Mouse (Mus musculus) cerebellum, adult 18-20 months (tissue): ENCODE measurements at regions not wholly inside any gene's neighbourhood (a gene's known extent, or its start where the extent isn't known, plus 50 kb on each side); places are given as distances from the start of the nearest gene placed in this dataset.

Source experiments
- DNase-seq, 2 experiments: peaks; one replicate each; pipeline ENCODE4 v3.0.0; 2021

DNA sequence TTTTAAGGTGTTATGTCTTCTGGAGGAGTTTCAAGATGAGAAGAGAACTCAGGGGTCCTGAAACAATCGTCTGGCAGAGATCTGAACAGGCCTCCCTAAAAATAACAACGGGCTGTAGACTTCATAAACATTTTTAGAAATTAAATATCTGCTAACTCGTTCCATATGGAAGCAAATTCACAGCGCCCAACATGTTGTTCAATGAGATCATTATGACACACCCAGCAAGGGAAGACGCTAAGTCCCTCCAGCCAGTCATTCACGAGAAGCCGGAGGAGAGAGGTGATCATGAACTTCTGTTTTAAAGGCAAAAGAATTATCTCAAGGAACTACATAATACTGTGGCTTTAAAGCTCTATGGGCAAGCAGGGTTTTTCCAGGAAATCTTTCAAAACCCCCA is 334.8 kb downstream of the Efna5 start:
- no peak for DNase-seq

DNA sequence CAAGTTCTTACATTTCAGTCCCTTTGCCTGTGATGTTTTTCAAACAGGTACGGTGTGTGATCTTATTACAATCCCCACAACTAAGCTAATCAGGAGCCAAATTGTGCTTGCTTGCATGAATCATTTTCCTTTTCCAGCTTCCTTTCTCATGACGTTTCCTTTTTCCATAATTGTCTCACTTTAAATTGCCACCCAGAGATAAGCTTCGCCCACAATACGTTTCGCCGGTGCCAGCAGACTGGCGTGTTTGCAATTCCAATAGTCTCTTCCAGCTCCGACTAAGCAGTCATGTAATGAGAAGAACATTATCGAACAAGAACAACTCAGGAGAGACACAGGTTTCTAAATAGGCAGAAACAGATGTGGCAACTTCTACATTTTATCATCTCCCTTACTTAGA is 335.8 kb downstream of the Efna5 start:
- no peak for DNase-seq

DNA sequence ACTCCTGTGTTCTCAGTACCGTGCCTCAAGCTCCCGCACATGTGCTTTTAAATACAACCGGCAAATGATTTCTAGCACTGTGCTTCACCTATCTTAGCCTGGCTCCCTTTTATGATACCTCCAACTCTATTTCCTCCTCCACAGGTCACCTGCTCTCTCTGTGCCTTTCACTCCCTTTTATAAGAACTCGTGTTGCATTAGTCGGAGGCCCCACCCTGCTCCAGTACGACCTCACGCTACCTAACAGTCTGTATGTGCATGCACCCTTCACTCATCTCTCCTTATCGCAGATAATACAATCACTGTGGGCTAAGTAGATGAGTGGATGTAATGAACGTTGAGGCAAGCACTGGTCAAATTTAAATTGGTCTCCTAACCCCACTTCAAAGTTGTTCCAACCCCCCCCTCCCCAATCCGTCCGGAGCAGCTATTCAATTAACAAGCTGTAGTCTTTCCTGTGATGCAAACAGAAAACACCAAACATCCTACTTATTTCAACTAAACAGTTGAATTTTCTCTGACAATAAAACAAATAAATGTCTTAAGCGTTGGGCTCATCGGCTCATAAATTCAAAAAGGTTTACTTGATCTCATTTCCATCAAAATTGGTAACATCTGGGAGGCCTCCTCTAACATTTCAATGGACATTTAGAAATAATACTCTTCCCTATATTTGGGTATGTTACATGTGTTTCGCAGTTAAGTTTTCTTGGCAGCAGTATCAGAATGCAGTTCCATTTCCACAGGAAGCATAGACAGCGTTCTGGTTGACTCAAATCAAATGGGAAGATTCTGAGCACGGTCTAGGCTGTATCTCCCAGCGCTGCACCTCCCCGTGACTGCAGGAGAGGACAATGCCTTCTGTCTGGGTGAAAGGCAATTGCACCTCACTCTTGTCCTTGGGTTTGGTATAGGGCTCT is 337.8 kb downstream of the Efna5 start:
- DNase-seq: no peak

DNA sequence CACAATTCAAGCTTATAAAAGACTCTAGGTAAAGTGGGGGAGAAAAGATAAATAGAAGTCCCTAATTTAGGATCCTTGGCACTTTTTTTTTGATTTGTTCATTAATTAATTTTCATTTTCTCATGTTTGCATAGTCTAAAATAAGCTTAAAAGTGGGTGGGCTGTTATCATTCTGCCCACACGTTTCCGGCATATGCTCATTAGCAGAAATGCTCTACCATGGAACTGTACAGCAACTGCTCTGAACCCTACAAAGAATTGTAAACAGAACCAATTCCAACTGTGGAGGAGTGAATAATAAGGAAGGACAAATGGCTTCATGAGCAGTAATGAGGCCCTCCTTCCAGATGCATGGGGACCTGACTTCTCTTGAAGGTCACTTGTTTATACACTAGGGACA is 351.2 kb downstream of the Efna5 start:
- DNase-seq: no peak

DNA sequence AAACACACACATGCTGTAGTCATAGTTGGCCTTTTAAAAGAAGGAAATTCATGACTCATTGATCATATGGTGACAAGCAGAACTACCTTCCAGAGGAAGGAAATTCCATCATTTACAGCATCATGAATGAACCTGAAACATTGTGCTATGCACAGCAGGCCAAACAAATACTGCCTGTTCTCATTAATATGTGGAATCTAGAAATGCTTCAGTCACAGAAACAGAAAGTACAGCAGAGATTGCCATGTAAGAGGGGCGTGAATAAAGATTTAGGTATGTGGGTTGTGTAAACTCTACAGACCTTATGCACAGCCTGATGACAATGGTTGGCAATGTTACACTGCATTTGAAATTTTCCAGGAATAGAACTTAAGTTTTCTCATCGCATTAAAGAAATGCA is 353.6 kb downstream of the Efna5 start:
- DNase-seq: no peak

DNA sequence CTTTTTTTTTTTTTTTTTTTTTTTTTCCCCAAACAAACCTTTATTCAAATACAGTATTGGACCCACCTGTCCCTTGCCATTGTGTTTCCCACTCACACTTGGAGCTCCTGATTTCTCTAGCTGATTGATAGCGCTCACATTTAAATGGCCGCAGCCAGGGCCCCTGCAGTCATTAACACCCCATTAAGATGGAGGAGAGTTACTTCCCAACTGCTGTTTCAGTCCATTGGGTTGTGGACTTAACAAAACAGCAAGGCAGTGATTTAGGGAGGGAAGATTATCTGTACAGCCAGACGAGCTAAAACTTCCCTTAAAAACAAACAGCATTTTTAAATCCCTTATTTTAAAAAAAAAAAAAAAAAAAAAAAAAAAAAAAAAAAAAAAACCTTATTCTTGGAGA is 367.5 kb downstream of the Efna5 start:
- DNase-seq: no peak

DNA sequence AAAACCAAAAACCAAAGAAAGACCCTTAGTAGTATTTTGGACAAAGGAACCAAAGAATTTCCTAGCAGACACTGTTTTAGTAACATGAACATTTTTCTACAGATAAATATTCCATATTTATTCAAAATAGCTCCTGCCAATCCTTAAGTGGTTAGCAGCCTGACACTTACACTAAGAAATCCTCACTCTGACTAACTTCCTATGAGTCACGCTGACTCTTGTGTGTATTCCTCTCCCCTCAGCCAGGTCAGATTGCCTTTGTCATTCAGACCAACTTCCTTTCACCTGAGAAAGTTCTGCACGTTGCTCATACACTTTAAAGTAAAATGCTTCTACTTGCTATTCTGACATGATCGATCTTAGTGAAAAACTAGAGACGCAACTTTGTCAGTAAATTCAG is 370.9 kb downstream of the Efna5 start:
- DNase-seq: no peak

DNA sequence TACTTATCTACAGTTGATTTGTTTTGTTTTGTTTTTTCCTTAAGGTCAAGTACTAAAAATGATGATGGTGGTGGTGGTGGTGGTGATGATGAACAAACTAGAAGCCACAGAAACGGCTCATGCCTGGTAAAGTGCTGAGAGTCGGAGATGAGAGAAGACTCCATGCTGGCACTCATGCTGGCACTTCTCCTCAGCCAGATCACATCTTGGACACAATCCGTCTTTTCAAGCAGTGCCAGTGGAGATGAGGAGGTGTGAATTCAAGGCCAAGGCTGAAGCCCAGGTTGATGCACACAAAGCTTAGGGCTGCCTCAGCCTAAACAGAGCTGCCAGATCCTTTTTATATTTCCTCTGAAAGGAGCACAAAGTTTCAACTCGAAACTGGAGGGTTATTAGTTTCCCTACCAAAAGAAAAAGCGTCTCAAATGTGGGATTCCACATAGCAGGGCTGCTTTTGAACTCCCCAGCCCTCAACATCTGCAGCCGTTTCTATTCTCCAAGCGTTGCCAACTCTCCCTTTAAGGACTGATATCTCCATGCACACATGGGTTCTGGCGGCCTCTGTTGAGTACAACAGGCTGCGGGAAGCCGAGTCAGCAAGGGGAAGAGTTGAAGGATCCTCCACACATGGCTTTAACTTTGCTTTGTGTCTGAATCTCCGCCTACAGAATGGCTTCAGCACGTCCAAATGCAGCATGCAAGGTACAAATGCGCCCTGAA is 373.2 kb downstream of the Efna5 start:
- no peak for DNase-seq

DNA sequence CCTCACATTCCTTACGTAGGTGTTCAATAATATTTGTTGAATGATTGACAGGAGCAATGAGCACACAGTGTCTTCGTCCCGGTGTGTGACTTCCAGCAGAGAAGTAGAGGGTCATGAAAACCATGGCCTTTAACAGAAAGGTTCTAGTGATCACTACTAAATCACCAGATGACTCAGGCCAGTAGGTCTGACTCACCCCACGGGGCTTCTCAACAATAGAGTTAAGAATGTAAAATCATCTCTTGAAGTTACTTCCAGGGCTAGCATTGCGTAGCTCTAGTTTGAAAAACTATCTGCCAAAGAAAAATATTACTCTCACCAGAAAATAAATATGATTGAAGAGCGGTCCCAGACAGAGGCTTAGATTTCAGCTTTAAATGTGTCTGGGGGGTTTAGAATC is 376.4 kb downstream of the Efna5 start:
- no peak for DNase-seq

DNA sequence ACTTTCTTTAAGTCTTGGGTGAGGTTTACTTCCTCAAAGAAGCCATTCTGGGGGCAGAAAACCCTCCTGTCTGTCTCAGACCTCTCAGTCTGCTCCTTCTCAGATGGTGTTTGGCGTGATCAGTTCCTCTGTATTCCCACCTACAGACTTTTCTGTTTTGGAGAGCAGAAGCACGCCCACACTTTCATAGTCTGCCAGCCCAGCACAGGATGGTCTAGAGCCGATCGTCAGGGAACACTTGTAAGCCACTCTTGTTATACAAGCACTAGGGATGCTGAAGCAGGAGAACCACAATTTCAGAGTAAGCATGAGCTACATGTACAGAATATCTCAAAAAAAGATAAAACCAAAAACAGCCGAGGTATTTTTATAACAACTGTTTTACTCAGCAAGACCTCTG is 410.4 kb downstream of the Efna5 start:
- DNase-seq: no peak

DNA sequence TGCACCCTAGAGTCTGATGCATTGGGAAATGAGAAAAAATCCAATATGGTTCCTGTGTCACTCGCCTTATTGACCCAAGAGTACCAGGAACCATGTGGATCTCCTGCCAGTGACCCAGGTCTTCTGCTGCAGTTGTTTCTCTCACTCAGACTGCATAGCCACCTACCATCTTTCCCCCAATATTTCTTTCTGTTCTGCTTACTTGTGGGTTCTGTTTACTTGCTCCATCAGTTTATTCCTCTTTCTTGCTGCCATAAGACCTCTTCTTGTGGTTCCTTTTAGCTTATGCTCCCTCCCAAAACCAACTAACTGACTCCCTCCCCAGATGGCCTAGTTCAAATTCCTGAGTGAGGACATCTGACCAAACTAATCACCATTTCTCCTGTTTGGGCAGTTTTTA is 411.8 kb downstream of the Efna5 start:
- no peak for DNase-seq

DNA sequence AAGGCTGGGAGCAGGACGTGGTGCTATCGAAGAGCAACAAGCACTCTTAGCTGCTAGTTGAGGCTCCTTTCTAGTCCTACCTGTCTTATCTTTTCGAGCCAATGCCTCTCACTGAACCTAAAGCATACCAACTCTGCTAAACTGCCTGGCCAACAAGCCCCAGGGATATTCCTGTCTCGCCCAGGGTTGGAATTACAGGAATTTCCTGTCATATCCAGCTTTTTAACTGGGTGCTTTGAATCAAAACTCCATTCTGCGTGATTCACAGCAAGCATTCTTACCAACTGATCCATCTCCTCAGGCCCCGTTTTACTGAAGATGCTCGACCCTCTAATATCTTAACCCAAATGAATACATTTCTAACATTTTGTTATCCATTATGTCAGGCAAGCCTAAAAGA is 412.3 kb downstream of the Efna5 start:
- no peak for DNase-seq

DNA sequence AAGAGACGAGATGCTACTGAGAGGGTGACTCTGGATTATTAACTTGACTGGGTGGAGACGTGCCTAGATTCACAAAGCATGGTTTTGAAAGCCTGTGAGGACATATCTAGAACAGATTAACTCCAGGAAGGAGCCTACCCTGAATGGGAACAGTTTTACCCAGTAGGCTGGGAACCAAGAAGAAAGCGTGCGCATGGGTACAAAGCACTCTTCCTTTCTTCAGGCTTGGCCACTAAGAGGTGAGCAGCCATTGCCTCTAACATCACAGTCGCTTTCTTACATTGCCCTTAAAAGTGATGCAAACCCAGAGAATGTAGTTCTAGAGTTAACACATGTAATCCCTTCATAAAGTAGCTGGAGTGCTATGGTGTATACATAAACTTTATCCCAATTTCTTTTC is 414.0 kb downstream of the Efna5 start:
- DNase-seq: no peak

DNA sequence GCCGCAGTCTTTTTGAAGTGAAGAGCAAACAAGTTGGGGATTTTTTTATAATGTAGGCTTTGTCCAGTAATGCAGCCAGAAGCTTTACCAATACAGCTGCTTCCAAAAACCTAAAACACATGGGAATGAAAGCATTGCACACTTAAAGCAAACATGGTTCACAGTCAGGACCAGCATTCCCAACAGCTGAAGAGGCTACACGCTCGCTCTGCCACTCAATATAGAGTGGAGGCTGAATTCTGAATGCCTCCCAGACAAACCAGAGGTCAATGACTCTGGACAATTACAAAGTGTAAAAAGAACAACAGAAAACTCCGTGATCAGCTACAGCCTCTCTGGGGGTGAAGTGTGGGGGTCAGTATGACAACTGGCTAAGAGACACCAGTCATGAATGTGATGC is 416.1 kb downstream of the Efna5 start:
- no peak for DNase-seq

DNA sequence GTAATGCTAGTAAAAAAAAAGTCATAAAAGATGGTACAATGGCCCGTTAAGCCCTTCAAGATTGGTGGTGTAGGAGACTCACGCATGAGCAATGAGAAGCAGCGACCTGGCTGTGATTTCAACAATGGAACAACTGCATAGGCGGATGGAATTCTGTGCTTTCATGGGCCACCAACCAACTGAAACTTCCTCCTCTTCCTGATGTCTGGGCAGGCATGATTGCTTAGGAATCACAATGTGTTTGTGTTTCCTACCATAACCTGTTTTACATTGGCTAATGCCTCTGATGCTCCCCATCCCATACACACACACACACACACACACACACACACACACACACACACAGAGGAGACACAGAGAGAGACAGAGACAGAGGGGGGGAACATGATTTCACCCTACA is 416.9 kb downstream of the Efna5 start:
- no peak for DNase-seq

DNA sequence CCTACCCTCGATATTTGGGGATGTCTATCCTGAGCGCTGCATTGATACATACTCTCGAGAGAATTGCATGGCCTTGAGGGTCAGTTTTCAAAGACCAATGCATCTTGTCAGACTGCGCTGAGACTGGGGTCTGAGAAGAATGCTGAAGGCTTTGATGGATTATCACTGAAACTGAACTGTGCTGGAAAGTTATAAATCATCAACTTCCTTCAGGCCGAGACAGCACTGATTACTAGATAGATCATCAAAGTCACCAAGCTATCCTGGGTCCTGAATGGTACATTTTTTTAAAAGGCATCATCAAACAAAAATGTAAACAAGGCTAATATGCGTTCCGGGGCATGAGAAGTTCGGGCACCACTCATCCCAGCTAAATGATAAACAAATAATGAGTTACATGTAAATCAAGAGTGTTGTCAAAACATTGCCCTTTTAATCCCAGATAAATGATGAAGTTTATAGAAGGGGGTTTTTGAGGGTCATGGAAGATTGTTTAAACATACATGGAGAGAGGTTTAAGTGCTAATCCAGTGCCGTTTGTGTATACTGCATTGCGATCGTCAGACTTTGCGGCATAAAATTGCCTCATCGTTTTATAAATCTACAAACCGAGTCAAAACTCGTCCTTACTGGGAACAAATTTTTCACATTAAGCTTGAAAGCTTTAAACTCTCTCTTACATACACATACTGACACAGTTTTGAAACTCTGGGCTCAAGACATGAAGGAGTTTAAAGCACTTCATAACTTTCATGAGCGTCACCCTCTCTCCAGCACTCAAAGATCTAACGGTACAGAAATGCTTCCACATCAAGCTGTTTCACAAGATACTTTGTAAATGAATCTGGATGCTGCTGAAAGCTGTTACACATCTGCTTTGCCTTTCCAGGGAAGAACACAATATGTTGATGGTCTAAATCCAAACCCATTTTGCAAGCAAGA is 419.5 kb downstream of the Efna5 start:
- DNase-seq: no peak

DNA sequence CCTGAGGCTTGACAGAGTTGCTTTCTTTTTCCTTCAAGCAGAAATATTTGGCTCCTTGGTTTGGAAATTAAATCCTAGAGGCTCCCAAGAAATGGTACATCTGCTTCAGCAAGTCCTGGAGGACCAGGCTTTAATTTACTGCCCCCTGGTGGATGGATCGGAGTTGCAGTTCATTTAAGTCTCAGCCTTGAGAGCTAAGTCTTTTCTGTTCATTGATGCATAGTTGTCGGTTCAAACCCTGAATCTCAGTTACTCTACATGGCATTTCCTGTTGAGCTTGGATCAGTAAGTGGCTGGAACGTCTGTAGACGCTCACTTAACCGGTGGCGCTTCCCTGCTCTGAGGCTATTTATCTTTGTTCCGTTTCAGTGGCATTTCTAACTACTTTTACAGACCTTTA is 422.2 kb downstream of the Efna5 start:
- DNase-seq: peak; percentile 18 to 31

DNA sequence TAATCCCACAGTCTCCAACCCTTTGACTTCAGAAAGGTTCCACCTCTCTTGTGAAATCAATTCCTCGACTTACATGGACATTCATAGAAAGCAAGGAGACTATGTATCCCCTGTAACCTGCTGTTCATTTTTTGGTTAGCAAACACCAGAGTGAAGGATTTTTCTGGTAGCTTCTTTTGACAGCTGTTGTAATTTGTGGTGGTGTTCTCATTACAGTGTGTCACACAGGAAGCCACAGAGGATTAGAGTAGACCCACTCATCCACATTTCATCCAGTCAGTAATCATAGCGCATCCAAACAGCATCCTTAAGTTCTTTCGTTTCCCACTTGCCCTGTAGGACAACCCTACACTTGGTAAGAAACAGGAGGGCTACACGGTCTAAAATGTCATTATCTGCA is 443.1 kb downstream of the Efna5 start:
- DNase-seq: no peak

DNA sequence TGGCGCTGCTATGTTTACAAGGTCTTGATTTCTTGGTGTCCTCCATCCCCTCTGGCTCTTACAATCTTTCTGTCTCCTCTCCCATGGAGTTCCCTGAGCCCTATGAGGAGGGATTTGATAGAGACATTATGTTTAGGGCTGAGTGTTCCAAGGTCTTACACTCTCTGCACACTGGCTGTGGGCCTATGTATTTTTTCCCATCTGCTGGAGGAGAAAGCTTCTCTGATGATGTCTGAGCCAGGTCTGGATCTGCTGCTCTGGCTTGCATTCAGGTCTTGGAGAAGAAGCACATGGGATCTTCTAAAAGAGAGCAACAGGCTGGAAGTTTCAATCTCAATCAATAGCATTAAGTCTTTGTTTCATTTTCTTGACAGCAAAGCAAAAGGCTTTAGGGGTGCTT is 445.1 kb downstream of the Efna5 start:
- no peak for DNase-seq

DNA sequence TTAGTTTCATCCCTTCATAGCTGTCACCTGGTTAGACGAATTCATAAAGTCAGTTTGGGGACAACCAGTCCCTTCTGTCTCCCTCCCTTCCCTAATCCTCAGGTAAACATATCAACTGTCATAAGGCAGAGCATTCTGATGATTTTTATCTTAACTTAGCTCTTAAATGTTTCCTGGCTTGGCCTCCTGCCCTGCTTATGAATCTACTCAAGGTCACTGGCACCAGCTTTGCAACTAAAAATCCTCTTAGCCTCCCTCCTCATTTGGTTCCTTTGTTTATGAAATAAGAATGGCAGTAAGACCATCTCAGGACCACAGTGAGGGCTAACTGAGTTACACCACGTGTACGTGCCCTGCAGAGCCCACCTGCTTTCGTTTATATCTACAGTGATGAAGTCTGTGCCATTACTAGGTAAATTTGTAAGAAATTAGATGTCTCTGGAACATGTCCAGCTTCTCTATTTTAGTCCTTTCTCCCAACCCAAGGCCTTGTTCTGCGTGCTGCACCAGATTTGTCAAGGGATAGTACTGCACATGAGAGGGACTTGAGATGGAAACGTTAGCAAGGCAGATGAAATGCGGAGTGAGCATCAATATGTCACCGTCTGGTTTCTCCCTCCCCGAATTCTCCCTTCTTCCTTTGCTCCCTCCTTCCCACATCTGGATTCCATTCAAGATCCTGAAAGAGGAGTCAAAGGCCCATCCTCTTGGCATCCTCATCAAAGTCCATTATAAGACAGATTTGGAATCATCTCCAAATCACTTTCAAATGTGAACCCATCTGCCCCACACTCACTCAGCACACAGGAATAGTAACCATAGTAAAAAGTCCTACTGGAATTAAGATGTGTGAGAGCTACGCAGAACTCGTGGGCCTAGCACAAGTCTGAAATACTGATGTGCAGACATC is 457.4 kb downstream of the Efna5 start:
- no peak for DNase-seq

DNA sequence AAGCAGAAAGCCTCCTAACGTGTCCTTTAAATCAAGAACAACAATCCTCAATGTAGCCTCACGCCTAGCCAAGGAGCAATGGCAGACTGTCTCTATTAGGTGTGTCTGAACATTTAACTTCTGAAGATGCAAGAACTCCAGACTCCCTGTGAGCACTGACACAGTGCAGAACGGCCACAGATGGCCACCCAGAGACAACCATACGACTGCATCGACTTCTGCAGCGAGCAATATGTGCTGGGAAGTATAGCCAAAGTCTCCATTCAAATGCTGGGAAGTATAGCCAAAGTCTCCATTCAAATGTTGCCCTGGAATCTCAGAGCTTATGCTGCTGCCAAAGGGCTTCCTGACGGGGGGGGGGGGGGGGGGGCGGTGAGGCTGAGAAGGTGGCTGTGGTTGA is 463.5 kb downstream of the Efna5 start:
- DNase-seq: no peak

DNA sequence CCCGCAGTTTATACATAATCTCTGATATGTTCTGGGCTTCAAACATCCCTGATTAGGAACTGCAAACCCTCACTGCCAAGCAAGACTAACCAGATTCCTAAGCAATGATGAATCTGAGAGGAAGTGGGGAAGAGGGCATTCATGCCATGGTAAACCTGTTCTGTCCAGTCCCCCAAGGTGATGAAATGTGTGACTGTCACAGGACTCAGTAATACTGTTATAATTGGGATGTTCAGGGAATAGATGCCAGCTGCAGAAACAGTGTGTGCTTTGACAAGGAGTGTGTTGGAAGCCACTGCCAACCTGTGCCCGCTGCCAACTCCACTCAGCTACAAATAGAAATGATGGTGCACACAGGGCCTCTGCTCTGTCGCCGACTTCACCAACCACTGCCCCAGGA is 466.0 kb downstream of the Efna5 start:
- peak in 1 of 2 experiments; percentile 3 for DNase-seq
